Mouse (Mus musculus) liver, postnatal 0 days (tissue): ENCODE data around the gene Reps1. TPM values are rescaled to one million over a fixed set of nuclear protein-coding genes. Genes with fewer than 3 reads are reported as not detected.

Source experiments
- ATAC-seq: fragments of 200-750 bp; cut with Nextera tagmentation; 2 replicates; pipeline ENCODE4 v1.8.0; 2017; ENCODE audit warnings: mild to moderate bottlenecking, moderate library complexity
- DNase-seq: peaks from one replicate; pipeline ENCODE4 v3.0.0-alpha.2; 2016
- H3K27ac ChIP-seq: fragments of 300-500 bp; sonication (generic); 2 replicates; pipeline ENCODE4 v1.5.1; 2014; ENCODE audit warnings: antibody characterized with exemption, moderate library complexity, mild to moderate bottlenecking, low read depth
- H3K27me3 ChIP-seq: fragments of 300-500 bp; sonication (generic); 2 replicates; pipeline ENCODE4 v1.6.1; 2014; ENCODE audit warnings: low read length, control low read depth, mixed read lengths; ENCODE audit not compliant: insufficient read depth
- H3K36me3 ChIP-seq: fragments of 300-500 bp; sonication (generic); replicated peaks from 2 replicates; pipeline ENCODE4 v1.6.1; 2014; ENCODE audit warnings: mild to moderate bottlenecking, control low read depth, low read length, moderate library complexity, mixed read lengths; ENCODE audit not compliant: insufficient read depth
- H3K4me1 ChIP-seq: fragments of 300-500 bp; sonication (generic); 2 replicates; pipeline ENCODE4 v1.6.1; 2014; ENCODE audit warnings: antibody characterized with exemption, mild to moderate bottlenecking, control low read depth; ENCODE audit not compliant: insufficient read depth
- H3K4me2 ChIP-seq: fragments of 300-500 bp; sonication (generic); 2 replicates; pipeline ENCODE4 v1.6.1; 2014; ENCODE audit warnings: low read depth, mild to moderate bottlenecking, low read length, moderate library complexity, mixed read lengths
- H3K4me3 ChIP-seq: fragments of 300-500 bp; sonication (generic); 2 replicates; pipeline ENCODE4 v1.5.1; 2014; ENCODE audit warnings: low read depth, low read length
- H3K9ac ChIP-seq: fragments of 300-500 bp; sonication (generic); replicated peaks from 2 replicates; pipeline ENCODE4 v1.6.1; 2014; ENCODE audit warnings: mild to moderate bottlenecking, moderate library complexity
- H3K9me3 ChIP-seq: fragments of 300-500 bp; sonication (generic); 2 replicates; pipeline ENCODE4 v1.6.1; 2016; ENCODE audit warnings: mild to moderate bottlenecking, control low read depth, low read length, mixed read lengths
- CTCF ChIP-seq: sonication (generic); IDR thresholded peaks from 2 replicates; pipeline ENCODE4 v1.5.1; 2016; ENCODE audit warnings: antibody characterized with exemption, low read depth
- EP300 ChIP-seq: IDR thresholded peaks from 2 replicates; pipeline ENCODE4 v1.6.1; 2016; ENCODE audit warnings: antibody characterized with exemption, low read depth, mild to moderate bottlenecking
- WGBS: fragments of 180-500 bp; shearing (Covaris S2); extraction: QIAGEN DNeasy Blood & Tissue Kit; methylation state at CpG from one replicate; pipeline ENCODE4 v1.1.7; 2014; ENCODE audit not compliant: insufficient replicate concordance; 5-methylcytosine and 5-hydroxymethylcytosine counted together
- polyA plus RNA-seq: library from polyadenylated mRNA; unstranded; fragments of >200 nt; fragmentation: Nextera tagmentation; extraction: Ambion mirVana; gene quantifications from 2 replicates; pipeline ENCODE4 v1.2.1, GENCODE M21; 2015

The Reps1 gene
- polyA plus RNA-seq: 5.6 and 6.7 TPM in 2 replicates

GRCm38 (mm10) chr10:18055696-18056390 lies at the start of gene Reps1:
TSS of gene Reps1 (plus strand) at chr10:18055861.
- DNase-seq: peak; percentile 53
- Histone ChIP-seq H3K27me3 (no peaks in the 10 kb centered on the region), H3K9me3 (no peaks in the 10 kb centered on the region), H3K4me3 (peak within 1 kb of the TSS; percentile 82), H3K9ac (peak within 1 kb of the TSS; percentile 92), H3K27ac (peak within 1 kb of the TSS; percentile 86), H3K36me3 (no peaks in the 10 kb centered on the region), H3K4me2 (peak within 1 kb of the TSS; percentile 84), H3K4me1 (peaks cover 24% of the 10 kb centered on the region)
- ATAC-seq: peak; percentile 78
- 1% methylated on average over 58 of the region's 90 CpGs for WGBS
- TF ChIP-seq EP300 (no peak), CTCF (no peak)

DNA sequence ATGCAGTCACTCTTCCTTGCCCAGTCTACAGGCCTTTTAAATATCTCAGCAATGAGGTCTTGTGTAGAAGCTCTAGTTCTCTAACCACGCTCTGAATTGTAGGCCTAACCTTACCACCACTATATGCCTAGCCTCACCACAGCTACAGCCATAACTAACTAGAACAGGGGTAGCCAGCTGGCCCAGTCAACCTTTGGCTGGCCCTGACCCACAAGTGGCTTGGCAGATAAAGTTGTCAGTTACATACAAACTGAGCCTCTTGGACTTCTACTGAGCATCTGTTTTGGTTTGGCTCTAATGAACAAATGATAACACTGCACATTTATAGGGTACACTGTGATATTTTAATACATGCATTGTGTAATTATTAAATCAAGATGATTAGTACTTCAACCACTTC lies 48.9 kb upstream of the Reps1 start:
- ATAC-seq: no peak
- Histone ChIP-seq H3K27me3 (no peaks in the 10 kb centered on the region), H3K4me1 (no peaks in the 10 kb centered on the region), H3K27ac (no peak overlapping the region), H3K4me3 (no peak overlapping the region), H3K4me2 (no peak overlapping the region), H3K9me3 (no peaks in the 10 kb centered on the region), H3K9ac (no peak overlapping the region), H3K36me3 (no peaks in the 10 kb centered on the region)
- WGBS: 80% methylated on average over 1 of the region's 1 CpGs
- no peak for DNase-seq
- no peak for TF ChIP-seq CTCF
- TF ChIP-seq EP300: no peak

GRCm38 (mm10) chr10:18007243-18007642 lies 48.4 kb upstream of the Reps1 start:
- no peak overlapping the region for H3K4me2 ChIP-seq
- H3K4me1 ChIP-seq: no peaks in the 10 kb centered on the region
- WGBS: 68% methylated on average over 3 of the region's 3 CpGs
- H3K27me3 ChIP-seq: no peaks in the 10 kb centered on the region
- H3K9me3 ChIP-seq: no peaks in the 10 kb centered on the region
- H3K36me3 ChIP-seq: no peaks in the 10 kb centered on the region
- ATAC-seq: no peak
- TF ChIP-seq CTCF (no peak), EP300 (no peak)
- no peak overlapping the region for H3K9ac ChIP-seq
- DNase-seq: no peak
- H3K27ac ChIP-seq: no peak overlapping the region
- H3K4me3 ChIP-seq: no peak overlapping the region

GRCm38 (mm10) chr10:18008118-18008517 lies 47.5 kb upstream of the Reps1 start:
- TF ChIP-seq EP300: no peak
- Histone ChIP-seq H3K9me3 (no peaks in the 10 kb centered on the region), H3K27me3 (no peaks in the 10 kb centered on the region), H3K9ac (no peak overlapping the region), H3K36me3 (0 out of 2 replicates have a peak, but pooled peaks cover 3% of the 10 kb centered on the region), H3K4me2 (no peak overlapping the region), H3K4me3 (no peak overlapping the region), H3K27ac (no peak overlapping the region), H3K4me1 (no peaks in the 10 kb centered on the region)
- ATAC-seq (no peak), DNase-seq (no peak)

DNA sequence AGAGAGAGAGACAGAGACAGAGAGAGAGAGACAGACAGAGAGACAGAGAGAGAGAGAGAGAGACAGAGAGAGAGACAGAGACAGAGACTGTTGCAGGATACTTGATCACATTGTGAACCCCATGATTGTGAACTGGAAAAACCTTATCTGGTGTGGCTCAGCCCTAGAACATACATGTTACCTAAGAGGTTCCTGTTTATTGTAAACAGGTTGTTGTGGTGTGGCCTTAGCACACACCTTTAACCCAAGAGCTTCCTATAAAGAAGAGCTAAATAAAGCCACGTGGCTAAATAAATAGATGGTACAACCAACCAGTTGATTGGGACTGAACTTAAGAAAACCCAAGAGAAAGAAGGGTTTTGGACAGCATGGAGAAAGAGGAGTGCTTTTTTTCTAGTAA lies 45.9 kb upstream of the Reps1 start:
- H3K9me3 ChIP-seq: no peaks in the 10 kb centered on the region
- H3K9ac ChIP-seq: no peak overlapping the region
- no peaks in the 10 kb centered on the region for H3K4me1 ChIP-seq
- no peak for ATAC-seq
- H3K4me2 ChIP-seq: no peak overlapping the region
- H3K4me3 ChIP-seq: no peak overlapping the region
- TF ChIP-seq EP300 (no peak), CTCF (no peak)
- H3K36me3 ChIP-seq: 0 out of 2 replicates have a peak, but pooled peaks cover 8% of the 10 kb centered on the region
- 69% methylated on average over 1 of the region's 1 CpGs for WGBS
- DNase-seq: no peak
- no peaks in the 10 kb centered on the region for H3K27me3 ChIP-seq
- no peak overlapping the region for H3K27ac ChIP-seq

- H3K4me2 ChIP-seq: no peak overlapping the region
- WGBS: 83% methylated on average over 5 of the region's 5 CpGs
- ATAC-seq (no peak), DNase-seq (no peak)
- TF ChIP-seq CTCF: no peak
- TF ChIP-seq EP300: no peak
- no peak overlapping the region for H3K4me3 ChIP-seq
- H3K9me3 ChIP-seq: no peaks in the 10 kb centered on the region
- no peaks in the 10 kb centered on the region for H3K4me1 ChIP-seq
- no peaks in the 10 kb centered on the region for H3K27me3 ChIP-seq
- no peak overlapping the region for H3K9ac ChIP-seq
- no peak overlapping the region for H3K27ac ChIP-seq
- peaks cover 12% of the 10 kb centered on the region; the same call in 1 of the 2 replicates for H3K36me3 ChIP-seq
These were observed 43.9 kb upstream of the Reps1 start for GRCm38 (mm10) chr10:18011761-18012160.

DNA sequence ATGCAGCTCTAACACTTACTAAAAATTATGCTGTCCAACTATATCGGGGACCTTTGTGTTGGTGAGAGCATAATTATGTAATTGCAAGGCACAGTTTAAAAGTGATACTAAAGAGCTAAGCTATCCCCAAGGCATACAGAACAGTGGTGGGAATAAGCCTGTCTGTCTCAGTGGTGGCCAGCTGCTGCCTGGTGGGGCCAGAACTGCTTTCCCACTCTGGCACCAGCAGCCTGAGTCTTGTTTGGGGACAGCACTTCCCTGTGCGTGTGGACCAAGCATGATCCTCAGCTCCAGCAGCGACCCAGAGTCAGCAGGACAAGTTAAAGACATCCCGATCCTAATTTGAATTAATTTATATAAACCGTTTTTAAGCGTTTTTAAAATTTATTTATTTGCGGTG lies 35.2 kb upstream of the Reps1 start:
- Histone ChIP-seq H3K4me3 (no peak overlapping the region), H3K4me2 (no peak overlapping the region), H3K27me3 (no peaks in the 10 kb centered on the region), H3K36me3 (peaks cover 9% of the 10 kb centered on the region), H3K9me3 (no peaks in the 10 kb centered on the region), H3K27ac (no peak overlapping the region), H3K9ac (no peak overlapping the region), H3K4me1 (peaks cover 8% of the 10 kb centered on the region)
- TF ChIP-seq EP300 (no peak), CTCF (no peak)
- DNase-seq (no peak), ATAC-seq (no peak)
- WGBS: 85% methylated on average over 7 of the region's 7 CpGs
